Mouse (Mus musculus) heart, embryonic 12.5 days (tissue): ENCODE measurements around the gene Arpc2. TPM values are rescaled to one million over a fixed set of nuclear protein-coding genes. Genes with fewer than 3 reads are reported as not detected.

Source experiments
- ATAC-seq: fragments of 200-750 bp; cut with Nextera tagmentation; 2 replicates; pipeline ENCODE4 v1.8.0; 2017; ENCODE audit warnings: moderate TSS enrichment, moderate library complexity; ENCODE audit not compliant: insufficient number of reproducible peaks, low FRiP score
- H3K27ac ChIP-seq: fragments of 300-500 bp; sonication (generic); 2 replicates; pipeline ENCODE4 v1.5.1; 2016; ENCODE audit warnings: mild to moderate bottlenecking, moderate library complexity; ENCODE audit not compliant: poor library complexity, severe bottlenecking
- H3K27me3 ChIP-seq: fragments of 300-500 bp; sonication (generic); replicated peaks from 2 replicates; pipeline ENCODE4 v1.6.1; 2016; ENCODE audit warnings: mild to moderate bottlenecking, moderate library complexity
- H3K36me3 ChIP-seq: fragments of 300-500 bp; sonication (generic); 2 replicates; pipeline ENCODE4 v1.6.1; 2016; ENCODE audit warnings: mild to moderate bottlenecking, moderate library complexity
- H3K4me1 ChIP-seq: fragments of 300-500 bp; sonication (generic); replicated peaks from 2 replicates; pipeline ENCODE4 v1.6.1; 2016; ENCODE audit warnings: mild to moderate bottlenecking
- H3K4me2 ChIP-seq: fragments of 300-500 bp; sonication (generic); 2 replicates; pipeline ENCODE4 v1.6.1; 2016; ENCODE audit warnings: mild to moderate bottlenecking, moderate library complexity
- H3K4me3 ChIP-seq: fragments of 300-500 bp; sonication (generic); 2 replicates; pipeline ENCODE4 v1.5.1; 2016; ENCODE audit warnings: mild to moderate bottlenecking
- H3K9ac ChIP-seq: fragments of 300-500 bp; sonication (generic); 2 replicates; pipeline ENCODE4 v1.6.1; 2016; ENCODE audit warnings: mild to moderate bottlenecking, moderate library complexity
- H3K9me3 ChIP-seq: fragments of 300-500 bp; sonication (generic); replicated peaks from 2 replicates; pipeline ENCODE4 v1.6.1; 2016; ENCODE audit warnings: mild to moderate bottlenecking, moderate library complexity
- WGBS: fragments of 180-500 bp; shearing (Covaris S2); methylation state at CpG from one replicate; pipeline ENCODE4 v1.1.7; 2016; 5-methylcytosine and 5-hydroxymethylcytosine counted together
- polyA plus RNA-seq: library from polyadenylated mRNA; unstranded; fragments of >200 nt; fragmentation: Nextera tagmentation; extraction: Ambion mirVana; gene quantifications from 2 replicates; pipeline ENCODE4 v1.2.1, GENCODE M21; 2016

Arpc2 gene
- polyA plus RNA-seq, 1 experiment from 2014 or later: 478 TPM

GRCm38 (mm10) chr1:74293306-74293960 lies 57.5 kb downstream of the Arpc2 start:
- Histone ChIP-seq H3K9ac (no peak overlapping the region), H3K4me3 (no peak overlapping the region), H3K4me2 (no peak overlapping the region), H3K27me3 (no peaks in the 10 kb centered on the region), H3K27ac (peak overlapping the region; percentile 99), H3K9me3 (no peaks in the 10 kb centered on the region), H3K4me1 (peaks cover 98% of the 10 kb centered on the region), H3K36me3 (peaks cover 49% of the 10 kb centered on the region)
- WGBS: 81% methylated on average over 8 of the region's 8 CpGs
- ATAC-seq: no peak

- Histone ChIP-seq H3K27ac (peak overlapping the region; percentile 99), H3K36me3 (peaks cover 46% of the 10 kb centered on the region), H3K4me3 (no peak overlapping the region), H3K27me3 (no peaks in the 10 kb centered on the region), H3K9me3 (no peaks in the 10 kb centered on the region), H3K9ac (no peak overlapping the region), H3K4me2 (no peak overlapping the region), H3K4me1 (peaks cover 98% of the 10 kb centered on the region)
- WGBS: 66% methylated on average over 3 of the region's 3 CpGs
- no peak for ATAC-seq
These were observed 58.3 kb downstream of the Arpc2 start for GRCm38 (mm10) chr1:74294090-74294643.

GRCm38 (mm10) chr1:74294733-74295455 lies 59.0 kb downstream of the Arpc2 start:
- peak overlapping the region; percentile 68 for H3K4me2 ChIP-seq
- no peaks in the 10 kb centered on the region for H3K27me3 ChIP-seq
- peaks cover 98% of the 10 kb centered on the region for H3K4me1 ChIP-seq
- 78% methylated on average over 6 of the region's 6 CpGs for WGBS
- H3K27ac ChIP-seq: peak overlapping the region; percentile 99
- peaks cover 42% of the 10 kb centered on the region for H3K36me3 ChIP-seq
- ATAC-seq: peak; percentile 1; the same call in 1 of the 2 replicates
- H3K9ac ChIP-seq: peak overlapping the region; percentile 65; the same call in 1 of the 2 replicates
- no peaks in the 10 kb centered on the region for H3K9me3 ChIP-seq
- no peak overlapping the region for H3K4me3 ChIP-seq

GRCm38 (mm10) chr1:74295456-74296171 lies 59.7 kb downstream of the Arpc2 start:
- Histone ChIP-seq H3K4me2 (peak overlapping the region; percentile 68), H3K27me3 (no peaks in the 10 kb centered on the region), H3K27ac (peak overlapping the region; percentile 99), H3K36me3 (peaks cover 40% of the 10 kb centered on the region), H3K9me3 (no peaks in the 10 kb centered on the region), H3K9ac (peak overlapping the region; percentile 65), H3K4me3 (peak overlapping the region; percentile 27), H3K4me1 (peaks cover 98% of the 10 kb centered on the region)
- ATAC-seq: peak; percentile 89
- 4% methylated on average over 9 of the region's 9 CpGs for WGBS

- H3K9ac ChIP-seq: peak overlapping the region; percentile 65
- H3K4me3 ChIP-seq: peak overlapping the region; percentile 27
- 18% methylated on average over 6 of the region's 6 CpGs for WGBS
- H3K4me1 ChIP-seq: peaks cover 98% of the 10 kb centered on the region
- no peaks in the 10 kb centered on the region for H3K27me3 ChIP-seq
- peak overlapping the region; percentile 68 for H3K4me2 ChIP-seq
- no peaks in the 10 kb centered on the region for H3K9me3 ChIP-seq
- ATAC-seq: no peak
- H3K27ac ChIP-seq: peak overlapping the region; percentile 99
- H3K36me3 ChIP-seq: peaks cover 32% of the 10 kb centered on the region
These were observed 60.6 kb downstream of the Arpc2 start for GRCm38 (mm10) chr1:74296477-74296876.

- 28% methylated on average over 3 of the region's 3 CpGs for WGBS
- Histone ChIP-seq H3K36me3 (peaks cover 24% of the 10 kb centered on the region), H3K9ac (peak overlapping the region; percentile 65; the same call in 1 of the 2 replicates), H3K27ac (peak overlapping the region; percentile 99), H3K4me3 (no peak overlapping the region), H3K4me1 (peaks cover 100% of the 10 kb centered on the region), H3K4me2 (peak overlapping the region; percentile 68), H3K27me3 (no peaks in the 10 kb centered on the region), H3K9me3 (no peaks in the 10 kb centered on the region)
- ATAC-seq: peak; percentile 51
These were observed 61.4 kb downstream of the Arpc2 start for GRCm38 (mm10) chr1:74297269-74297668.

- H3K4me2 ChIP-seq: no peak overlapping the region
- peak overlapping the region; percentile 59 for H3K27ac ChIP-seq
- no peaks in the 10 kb centered on the region for H3K27me3 ChIP-seq
These were observed 62.4 kb downstream of the Arpc2 start for GRCm38 (mm10) chr1:74298157-74298750.

GRCm38 (mm10) chr1:74298996-74299395 lies 63.1 kb downstream of the Arpc2 start:
- peaks cover 90% of the 10 kb centered on the region for H3K4me1 ChIP-seq
- H3K9ac ChIP-seq: peak overlapping the region; percentile 48; the same call in 1 of the 2 replicates
- WGBS: 48% methylated on average over 5 of the region's 5 CpGs
- ATAC-seq: no peak
- H3K27me3 ChIP-seq: no peaks in the 10 kb centered on the region
- H3K4me2 ChIP-seq: no peak overlapping the region
- H3K4me3 ChIP-seq: no peak overlapping the region
- H3K36me3 ChIP-seq: 0 out of 2 replicates have a peak, but pooled peaks cover 6% of the 10 kb centered on the region
- H3K9me3 ChIP-seq: no peaks in the 10 kb centered on the region
- peak overlapping the region; percentile 59 for H3K27ac ChIP-seq

More at GRCm38 (mm10) chr1:74298157-74298750, 62.4 kb downstream of the Arpc2 start:
- no peaks in the 10 kb centered on the region for H3K9me3 ChIP-seq
- H3K4me3 ChIP-seq: no peak overlapping the region
- H3K9ac ChIP-seq: peak overlapping the region; percentile 48; the same call in 1 of the 2 replicates
- peaks cover 98% of the 10 kb centered on the region for H3K4me1 ChIP-seq
- no peak for ATAC-seq
- peaks cover 14% of the 10 kb centered on the region for H3K36me3 ChIP-seq
- WGBS: 85% methylated on average over 5 of the region's 5 CpGs

GRCm38 (mm10) chr1:74300347-74301110 lies 64.6 kb downstream of the Arpc2 start:
- Histone ChIP-seq H3K4me1 (peaks cover 84% of the 10 kb centered on the region), H3K4me3 (no peak overlapping the region), H3K9ac (peak overlapping the region; percentile 36; the same call in 1 of the 2 replicates), H3K36me3 (0 out of 2 replicates have a peak, but pooled peaks cover 4% of the 10 kb centered on the region), H3K27me3 (no peaks in the 10 kb centered on the region), H3K4me2 (peak overlapping the region; percentile 5), H3K9me3 (no peaks in the 10 kb centered on the region), H3K27ac (peak overlapping the region; percentile 64)
- WGBS: 50% methylated on average over 6 of the region's 6 CpGs
- ATAC-seq: no peak

GRCm38 (mm10) chr1:74302229-74302628 lies 66.3 kb downstream of the Arpc2 start:
- peak overlapping the region; percentile 7; the same call in 1 of the 2 replicates for H3K4me3 ChIP-seq
- H3K27ac ChIP-seq: peak overlapping the region; percentile 22; the same call in 1 of the 2 replicates
- 86% methylated on average over 7 of the region's 7 CpGs for WGBS
- H3K36me3 ChIP-seq: 0 out of 2 replicates have a peak, but pooled peaks cover 4% of the 10 kb centered on the region
- peaks cover 70% of the 10 kb centered on the region for H3K4me1 ChIP-seq
- peak overlapping the region; percentile 73 for H3K4me2 ChIP-seq
- H3K9ac ChIP-seq: peak overlapping the region; percentile 32; the same call in 1 of the 2 replicates
- no peak for ATAC-seq
- no peaks in the 10 kb centered on the region for H3K9me3 ChIP-seq
- no peaks in the 10 kb centered on the region for H3K27me3 ChIP-seq
